Mouse (Mus musculus) liver, embryonic 14.5 days (tissue): ENCODE data around the gene Adamts20.

Experiments
- CTCF ChIP-seq: IDR thresholded peaks from 2 replicates; pipeline ENCODE4 v1.5.1; 2016; ENCODE audit warnings: antibody characterized with exemption, low read depth, control low read depth
- EP300 ChIP-seq: IDR thresholded peaks from 2 replicates; pipeline ENCODE4 v1.6.1; 2016; ENCODE audit warnings: antibody characterized with exemption, low read depth

DNA sequence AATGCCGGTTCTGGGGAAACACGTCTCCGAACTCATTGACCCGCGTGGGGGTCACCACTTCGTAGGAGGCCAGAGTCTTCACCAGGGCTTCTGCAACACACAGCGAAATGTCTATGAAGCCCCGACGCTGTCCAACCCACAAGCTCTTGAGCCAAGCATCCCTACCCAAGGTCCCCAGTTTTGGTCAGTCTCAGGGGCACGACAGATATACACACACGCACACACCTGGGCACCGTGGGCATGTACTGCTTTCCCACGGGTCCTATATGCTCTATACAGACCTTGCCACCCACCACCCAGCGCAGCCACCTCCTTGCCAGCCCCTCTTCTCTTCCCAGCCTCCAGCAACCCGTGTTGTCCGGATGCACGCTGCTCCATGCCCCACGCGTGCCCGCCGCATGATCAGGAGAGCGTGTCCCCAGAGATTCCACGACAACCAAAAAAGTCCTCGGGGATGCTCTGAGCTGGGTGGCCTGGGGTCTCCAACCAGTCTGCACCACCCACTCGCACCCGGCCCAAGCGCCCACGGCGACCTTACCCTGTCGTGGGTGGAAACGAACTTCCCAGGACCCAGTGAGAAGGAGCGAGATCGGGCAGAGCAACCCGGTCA, 61.7 kb downstream of the Adamts20 start:
- TF ChIP-seq CTCF: no peak
- no peak for TF ChIP-seq EP300
